Mouse (Mus musculus): Measurements from ENCODE around the gene Abhd16a. TPM values are rescaled to one million over a fixed set of nuclear protein-coding genes. Genes with fewer than 3 reads are reported as not detected.

The Abhd16a gene
- polyA plus RNA-seq, 1 experiment from 2014 or later: 56.7 TPM

GRCm38 (mm10) chr17:35051156-35052086 lies 37.6 kb upstream of the Abhd16a start:
- WGBS: under 1% methylated on average over 21 of the region's 21 CpGs
- H3K27ac ChIP-seq (replicated peaks): peak overlapping the region; percentile 97
- peak; percentile 70 for DNase-seq (ENCODE audit: low spot score)
- H3K4me1 ChIP-seq: peaks cover 67% of the 10 kb centered on the region
- peak overlapping the region; percentile 70 for H3K4me3 ChIP-seq
- H3K27me3 ChIP-seq (ENCODE audit: low read depth, poor library complexity, severe bottlenecking): no peaks in the 10 kb centered on the region
- H3K36me3 ChIP-seq: peaks cover 43% of the 10 kb centered on the region
- H3K9me3 ChIP-seq (replicated peaks): no peaks in the 10 kb centered on the region; the same call in 1 of the 2 replicates

GRCm38 (mm10) chr17:35052271-35052798 lies 36.7 kb upstream of the Abhd16a start:
- Histone ChIP-seq H3K27me3 (ENCODE audit: low read depth, poor library complexity, severe bottlenecking) (no peaks in the 10 kb centered on the region), H3K4me3 (peak overlapping the region; percentile 70), H3K9me3 (replicated peaks) (no peaks in the 10 kb centered on the region; the same call in 1 of the 2 replicates), H3K36me3 (peaks cover 50% of the 10 kb centered on the region), H3K4me1 (peaks cover 57% of the 10 kb centered on the region), H3K27ac (replicated peaks) (peak overlapping the region; percentile 97)
- no peak for DNase-seq (ENCODE audit: low spot score)
- WGBS: 85% methylated on average over 12 of the region's 12 CpGs

- Histone ChIP-seq H3K27ac (replicated peaks) (no peak overlapping the region), H3K9me3 (replicated peaks) (no peaks in the 10 kb centered on the region; the same call in 1 of the 2 replicates), H3K4me3 (0 out of 2 replicates have a peak overlapping the region, but pooled peaks have one; percentile 2), H3K36me3 (peaks cover 69% of the 10 kb centered on the region), H3K4me1 (peaks cover 46% of the 10 kb centered on the region), H3K27me3 (ENCODE audit: low read depth, poor library complexity, severe bottlenecking) (no peaks in the 10 kb centered on the region)
- DNase-seq (ENCODE audit: low spot score): no peak
- WGBS: 95% methylated on average over 7 of the region's 7 CpGs
Measured at GRCm38 (mm10) chr17:35055691-35056495, 33.2 kb upstream of the Abhd16a start.

- Histone ChIP-seq H3K4me3 (no peak overlapping the region), H3K4me1 (peaks cover 42% of the 10 kb centered on the region), H3K9me3 (replicated peaks) (no peaks in the 10 kb centered on the region; the same call in 1 of the 2 replicates), H3K27me3 (ENCODE audit: low read depth, poor library complexity, severe bottlenecking) (peaks cover 5% of the 10 kb centered on the region; the same call in 1 of the 2 replicates), H3K27ac (replicated peaks) (no peak overlapping the region), H3K36me3 (peaks cover 80% of the 10 kb centered on the region)
- 86% methylated on average over 3 of the region's 3 CpGs for WGBS
- no peak for DNase-seq (ENCODE audit: low spot score)
Measured at GRCm38 (mm10) chr17:35057090-35057489, 32.0 kb upstream of the Abhd16a start.

GRCm38 (mm10) chr17:35058316-35058715 lies 30.7 kb upstream of the Abhd16a start:
- peak overlapping the region; percentile 99 for H3K27ac ChIP-seq (replicated peaks)
- H3K36me3 ChIP-seq: peaks cover 81% of the 10 kb centered on the region
- 80% methylated on average over 9 of the region's 9 CpGs for WGBS

GRCm38 (mm10) chr17:35058911-35059892 lies 29.9 kb upstream of the Abhd16a start, which contains the start of gene Ddah2:
TSS of gene Ddah2 (plus strand) at chr17:35059035.
- peaks cover 77% of the 10 kb centered on the region for H3K36me3 ChIP-seq
- peak within 1 kb of the TSS; percentile 88 for H3K4me3 ChIP-seq
- peaks cover 25% of the 10 kb centered on the region for H3K27me3 ChIP-seq (ENCODE audit: low read depth, poor library complexity, severe bottlenecking)
- H3K4me1 ChIP-seq: peaks cover 39% of the 10 kb centered on the region
- WGBS: under 1% methylated on average over 57 of the region's 57 CpGs
- peak within 1 kb of the TSS; percentile 99 for H3K27ac ChIP-seq (replicated peaks)
- no peaks in the 10 kb centered on the region; the same call in 1 of the 2 replicates for H3K9me3 ChIP-seq (replicated peaks)
- peak; percentile 96 for DNase-seq (ENCODE audit: low spot score)

More at GRCm38 (mm10) chr17:35058316-35058715, 30.7 kb upstream of the Abhd16a start:
- Histone ChIP-seq H3K4me1 (peaks cover 32% of the 10 kb centered on the region), H3K4me3 (peak overlapping the region; percentile 88), H3K9me3 (replicated peaks) (no peaks in the 10 kb centered on the region; the same call in 1 of the 2 replicates), H3K27me3 (ENCODE audit: low read depth, poor library complexity, severe bottlenecking) (peaks cover 17% of the 10 kb centered on the region)
- DNase-seq (ENCODE audit: low spot score): no peak

GRCm38 (mm10) chr17:35060071-35060470 lies 29.0 kb upstream of the Abhd16a start:
- H3K9me3 ChIP-seq (replicated peaks): no peaks in the 10 kb centered on the region
- peak overlapping the region; percentile 88 for H3K4me3 ChIP-seq
- H3K4me1 ChIP-seq: peaks cover 48% of the 10 kb centered on the region
- no peak for DNase-seq (ENCODE audit: low spot score)
- peak overlapping the region; percentile 99 for H3K27ac ChIP-seq (replicated peaks)
- WGBS: 37% methylated on average over 14 of the region's 14 CpGs
- H3K36me3 ChIP-seq: peaks cover 68% of the 10 kb centered on the region
- H3K27me3 ChIP-seq (ENCODE audit: low read depth, poor library complexity, severe bottlenecking): peaks cover 34% of the 10 kb centered on the region

GRCm38 (mm10) chr17:35060737-35061297 lies 28.2 kb upstream of the Abhd16a start:
- H3K4me3 ChIP-seq: peak overlapping the region; percentile 88
- no peaks in the 10 kb centered on the region for H3K9me3 ChIP-seq (replicated peaks)
- H3K36me3 ChIP-seq: peaks cover 61% of the 10 kb centered on the region
- H3K27me3 ChIP-seq (ENCODE audit: low read depth, poor library complexity, severe bottlenecking): peaks cover 42% of the 10 kb centered on the region
- H3K4me1 ChIP-seq: peaks cover 56% of the 10 kb centered on the region
- no peak for DNase-seq (ENCODE audit: low spot score)
- WGBS: 62% methylated on average over 22 of the region's 22 CpGs
- peak overlapping the region; percentile 99; the same call in 1 of the 2 replicates for H3K27ac ChIP-seq (replicated peaks)

GRCm38 (mm10) chr17:35061299-35061698 lies 27.8 kb upstream of the Abhd16a start:
- H3K27ac ChIP-seq (replicated peaks): no peak overlapping the region
- no peaks in the 10 kb centered on the region for H3K9me3 ChIP-seq (replicated peaks)
- peak overlapping the region; percentile 88 for H3K4me3 ChIP-seq
- H3K36me3 ChIP-seq: peaks cover 56% of the 10 kb centered on the region
- 88% methylated on average over 8 of the region's 8 CpGs for WGBS
- H3K4me1 ChIP-seq: peaks cover 59% of the 10 kb centered on the region
- peaks cover 46% of the 10 kb centered on the region for H3K27me3 ChIP-seq (ENCODE audit: low read depth, poor library complexity, severe bottlenecking)
- no peak for DNase-seq (ENCODE audit: low spot score)

GRCm38 (mm10) chr17:35063466-35063865 lies 25.6 kb upstream of the Abhd16a start:
- no peak overlapping the region for H3K27ac ChIP-seq (replicated peaks)
- H3K36me3 ChIP-seq: peaks cover 38% of the 10 kb centered on the region
- no peak overlapping the region for H3K4me3 ChIP-seq
- H3K27me3 ChIP-seq (ENCODE audit: low read depth, poor library complexity, severe bottlenecking): peaks cover 68% of the 10 kb centered on the region
- peaks cover 54% of the 10 kb centered on the region for H3K4me1 ChIP-seq
- WGBS: 96% methylated on average over 3 of the region's 3 CpGs
- H3K9me3 ChIP-seq (replicated peaks): no peaks in the 10 kb centered on the region
- no peak for DNase-seq (ENCODE audit: low spot score)

- Histone ChIP-seq H3K4me1 (peaks cover 49% of the 10 kb centered on the region), H3K27me3 (ENCODE audit: low read depth, poor library complexity, severe bottlenecking) (peaks cover 74% of the 10 kb centered on the region), H3K9me3 (replicated peaks) (no peaks in the 10 kb centered on the region), H3K36me3 (peaks cover 38% of the 10 kb centered on the region), H3K4me3 (peak overlapping the region; percentile 52), H3K27ac (replicated peaks) (0 out of 2 replicates have a peak overlapping the region, but pooled peaks have one; percentile 28)
- 37% methylated on average over 10 of the region's 10 CpGs for WGBS
- no peak for DNase-seq (ENCODE audit: low spot score)
Measured at GRCm38 (mm10) chr17:35064378-35064877, 24.6 kb upstream of the Abhd16a start.

All from midbrain, embryonic 10.5 days (tissue).